Mouse (Mus musculus) kidney, adult 18-20 months (tissue): ENCODE data around the gene Snx29.
"Not testable (repeated sequence)": the region's sequence is repeated elsewhere in the genome, so short reads cannot be mapped to it uniquely, and the experiment has no call there.

Experiments used
- DNase-seq: peaks from one replicate; pipeline ENCODE4 v3.0.0; 2021

The Snx29 gene

GRCm38 (mm10) chr16:11322409-11323323 is at the start of gene Snx29:
TSS of gene Snx29 (plus strand) at chr16:11322908.
- peak; percentile 99 for DNase-seq

- DNase-seq, result no peak
Observed at GRCm38 (mm10) chr16:11276888-11277287, 45.8 kb upstream of the Snx29 start.

- DNase-seq, result no peak
Observed at GRCm38 (mm10) chr16:11278778-11279177, 43.9 kb upstream of the Snx29 start.

- DNase-seq, result no peak
Observed at GRCm38 (mm10) chr16:11282655-11283232, 40.0 kb upstream of the Snx29 start.

- DNase-seq, result no peak
Observed at GRCm38 (mm10) chr16:11284881-11285280, 37.8 kb upstream of the Snx29 start.

GRCm38 (mm10) chr16:11285949-11286348 is 36.8 kb upstream of the Snx29 start:
- no peak for DNase-seq

- not testable (repeated sequence) for DNase-seq
Observed at GRCm38 (mm10) chr16:11288873-11289272, 33.8 kb upstream of the Snx29 start.

- DNase-seq, result not testable (repeated sequence)
Observed at GRCm38 (mm10) chr16:11295583-11295982, 27.1 kb upstream of the Snx29 start.

- DNase-seq, result peak; percentile 23
Observed at GRCm38 (mm10) chr16:11297700-11298099, 25.0 kb upstream of the Snx29 start.

GRCm38 (mm10) chr16:11303741-11304140 is 19.0 kb upstream of the Snx29 start:
- DNase-seq, result no peak

GRCm38 (mm10) chr16:11305531-11305930 is 17.2 kb upstream of the Snx29 start:
- no peak for DNase-seq

GRCm38 (mm10) chr16:11313512-11313911 is 9.2 kb upstream of the Snx29 start, which contains the start of gene Tnfrsf17:
TSS of gene Tnfrsf17 (plus strand) at chr16:11313812.
- DNase-seq, result no peak

GRCm38 (mm10) chr16:11315786-11316320 is 6.9 kb upstream of the Snx29 start:
- DNase-seq, result no peak

GRCm38 (mm10) chr16:11316748-11317147 is 6.0 kb upstream of the Snx29 start:
- DNase-seq, result no peak

GRCm38 (mm10) chr16:11317324-11317723 is 5.4 kb upstream of the Snx29 start:
- DNase-seq, result no peak

- peak; percentile 62 for DNase-seq
Observed at GRCm38 (mm10) chr16:11323324-11324051, 780 bp downstream of the Snx29 start.

GRCm38 (mm10) chr16:11330081-11330800 is 7.5 kb downstream of the Snx29 start:
- DNase-seq, result no peak

- no peak for DNase-seq
Observed at GRCm38 (mm10) chr16:11331030-11331429, 8.3 kb downstream of the Snx29 start.

GRCm38 (mm10) chr16:11343292-11343815 is 20.6 kb downstream of the Snx29 start:
- no peak for DNase-seq

GRCm38 (mm10) chr16:11351903-11352302 is 29.2 kb downstream of the Snx29 start:
- no peak for DNase-seq

GRCm38 (mm10) chr16:11359173-11359572 is 36.5 kb downstream of the Snx29 start:
- no peak for DNase-seq

- no peak for DNase-seq
Observed at GRCm38 (mm10) chr16:11359919-11360318, 37.2 kb downstream of the Snx29 start.
